19 mouse cellular contexts compared by ENCODE assay signal in genomic region chr13:29818314-29818713, GRCm38 (mm10).
"Had no signal": no experiment of that assay in that cellular context is flagged by ENCODE, and none has a peak within 500 bp of the region (broad histone marks: within the 10 kb centered on the region; RNA-seq: fewer than 3 reads in every experiment).

No protein-coding gene starts in this region.

- H3K4me3 ChIP-seq: limb, embryonic 10.5 days; limb, embryonic 13.5 days; midbrain, embryonic 10.5 days; midbrain, embryonic 13.5 days; myocyte; neural tube, embryonic 13.5 days; stomach, embryonic 15.5 days had no signal

- H3K36me3 ChIP-seq: limb, embryonic 10.5 days; limb, embryonic 13.5 days; midbrain, embryonic 10.5 days; midbrain, embryonic 13.5 days; neural tube, embryonic 13.5 days; stomach, embryonic 15.5 days had no signal

- DNase-seq: kidney, adult 18-20 months; kidney, adult 9 months; kidney, postnatal 14 days; kidney, postnatal 4 days; lung, adult 2 months; lung, postnatal 14 days; lung, postnatal 4 days; retina, postnatal 1 day; right cerebral cortex, postnatal 25 days; spleen, adult 18-20 months; thymus, postnatal 25 days had no signal

- H3K4me1 ChIP-seq: limb, embryonic 10.5 days; limb, embryonic 13.5 days; stomach, embryonic 15.5 days had no signal

- H3K27me3 ChIP-seq: limb, embryonic 13.5 days; midbrain, embryonic 13.5 days; neural tube, embryonic 13.5 days; stomach, embryonic 15.5 days had no signal

- ATAC-seq: midbrain, embryonic 16.5 days had no signal

- H3K9me3 ChIP-seq: limb, embryonic 10.5 days; limb, embryonic 13.5 days; midbrain, embryonic 10.5 days; midbrain, embryonic 13.5 days; neural tube, embryonic 13.5 days; stomach, embryonic 15.5 days had no signal

- H3K4me2 ChIP-seq: limb, embryonic 13.5 days; midbrain, embryonic 13.5 days; neural tube, embryonic 13.5 days; stomach, embryonic 15.5 days had no signal

- H3K9ac ChIP-seq: limb, embryonic 13.5 days; midbrain, embryonic 13.5 days; neural tube, embryonic 13.5 days; stomach, embryonic 15.5 days had no signal

- H3K27ac ChIP-seq: limb, embryonic 10.5 days; limb, embryonic 13.5 days; midbrain, embryonic 10.5 days; midbrain, embryonic 13.5 days; neural tube, embryonic 13.5 days; stomach, embryonic 15.5 days had no signal
